ENCODE assay signal across 21 mouse cellular contexts in the genomic region with DNA sequence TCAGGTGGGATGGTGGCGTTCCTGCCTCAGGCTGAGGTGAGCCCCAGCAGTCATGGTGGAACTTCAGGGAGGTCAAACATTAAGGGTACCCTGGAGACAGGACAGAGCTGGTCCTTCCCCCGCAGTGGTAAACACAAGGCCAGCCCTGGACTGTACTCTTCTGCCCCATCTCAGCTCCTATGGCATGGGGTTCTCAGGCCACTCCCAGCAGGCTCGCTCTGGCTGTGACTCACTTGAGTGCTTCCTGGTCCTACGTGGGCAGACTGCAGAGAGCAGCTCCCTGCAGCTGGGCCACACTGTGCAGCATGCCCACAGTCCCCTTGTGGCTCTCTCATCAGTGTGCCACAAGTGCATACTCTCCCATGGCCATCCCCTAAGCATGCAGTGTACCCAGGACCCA.
DNase-seq lines count a peak whose midpoint lies in the region; ATAC-seq lines count a peak whose summit lies in the region.
"Had no signal": no experiment of that assay in that cellular context is flagged by ENCODE, and none has a peak within 500 bp of the region (broad histone marks: within the 10 kb centered on the region; RNA-seq: fewer than 3 reads in every experiment).

No protein-coding gene starts in this region.

- no peak overlapping the region for H3K4me2 ChIP-seq in forebrain, embryonic 16.5 days (ENCODE audit: low read length)
- H3K4me2 ChIP-seq in kidney, embryonic 15.5 days: no peak overlapping the region
- H3K4me2 ChIP-seq in midbrain, embryonic 15.5 days: no peak overlapping the region
- H3K4me2 ChIP-seq: forebrain, embryonic 12.5 days; hindbrain, embryonic 13.5 days had no signal

- H3K9me3 ChIP-seq in forebrain, embryonic 10.5 days: no peaks in the 10 kb centered on the region
- no peaks in the 10 kb centered on the region for H3K9me3 ChIP-seq in forebrain, embryonic 16.5 days (ENCODE audit: control insufficient read depth, low read length)
- no peaks in the 10 kb centered on the region for H3K9me3 ChIP-seq in kidney, embryonic 15.5 days (replicated peaks)
- no peaks in the 10 kb centered on the region for H3K9me3 ChIP-seq in midbrain, embryonic 10.5 days (replicated peaks)
- no peaks in the 10 kb centered on the region for H3K9me3 ChIP-seq in midbrain, embryonic 15.5 days
- H3K9me3 ChIP-seq: forebrain, embryonic 12.5 days; heart, embryonic 10.5 days; hindbrain, embryonic 13.5 days had no signal

- H3K9ac ChIP-seq in forebrain, embryonic 16.5 days (replicated peaks; ENCODE audit: low read depth, low read length): no peak overlapping the region
- H3K9ac ChIP-seq in kidney, embryonic 15.5 days: no peak overlapping the region
- no peak overlapping the region for H3K9ac ChIP-seq in midbrain, embryonic 15.5 days
- H3K9ac ChIP-seq: forebrain, embryonic 12.5 days; forebrain, postnatal 0 days; hindbrain, embryonic 13.5 days had no signal

- ATAC-seq in forebrain, embryonic 16.5 days: no peak
- peak; percentile 69 for ATAC-seq in kidney, embryonic 15.5 days (replicated peaks; ENCODE audit: low FRiP score)
- no peak for ATAC-seq in midbrain, embryonic 15.5 days (replicated peaks)
- ATAC-seq: activated CD4-positive, CD25-positive, alpha-beta regulatory T cell, adult 4 months; forebrain, postnatal 0 days; Patski had no signal

- H3K4me1 ChIP-seq in forebrain, embryonic 10.5 days: peaks cover 10% of the 10 kb centered on the region
- peaks cover 4% of the 10 kb centered on the region; the same call in 1 of the 2 replicates for H3K4me1 ChIP-seq in forebrain, embryonic 16.5 days (replicated peaks; ENCODE audit: control insufficient read depth, insufficient read depth, low read length)
- peaks cover 22% of the 10 kb centered on the region for H3K4me1 ChIP-seq in kidney, embryonic 15.5 days
- peaks cover 9% of the 10 kb centered on the region for H3K4me1 ChIP-seq in midbrain, embryonic 10.5 days
- peaks cover 12% of the 10 kb centered on the region for H3K4me1 ChIP-seq in midbrain, embryonic 15.5 days
- H3K4me1 ChIP-seq: heart, embryonic 10.5 days had no signal

- DNase-seq in forebrain, embryonic 10.5 days (ENCODE audit: extremely low spot score, low spot score): no peak
- no peak for DNase-seq in kidney, adult 9 months
- DNase-seq in midbrain, embryonic 10.5 days (ENCODE audit: low spot score): no peak
- DNase-seq in gastrocnemius, postnatal 36 days: no peak
- DNase-seq: adrenal gland, postnatal 14 days; cerebellum, adult 18-20 months; cerebellum, adult 9-11 months; cerebellum, postnatal 36 days; forebrain, postnatal 0 days; heart, adult 18-20 months; heart, postnatal 10 days; heart, postnatal 4 days had no signal

- no peaks in the 10 kb centered on the region for H3K36me3 ChIP-seq in forebrain, embryonic 10.5 days (replicated peaks)
- no peaks in the 10 kb centered on the region for H3K36me3 ChIP-seq in forebrain, embryonic 16.5 days (ENCODE audit: control insufficient read depth, insufficient read depth)
- H3K36me3 ChIP-seq in kidney, embryonic 15.5 days: no peaks in the 10 kb centered on the region
- no peaks in the 10 kb centered on the region for H3K36me3 ChIP-seq in midbrain, embryonic 10.5 days
- H3K36me3 ChIP-seq in midbrain, embryonic 15.5 days (replicated peaks): no peaks in the 10 kb centered on the region
- H3K36me3 ChIP-seq: forebrain, embryonic 12.5 days; heart, embryonic 10.5 days; hindbrain, embryonic 13.5 days had no signal

- no peak overlapping the region for H3K4me3 ChIP-seq in forebrain, embryonic 10.5 days
- no peak overlapping the region for H3K4me3 ChIP-seq in forebrain, embryonic 16.5 days (replicated peaks; ENCODE audit: low read length)
- H3K4me3 ChIP-seq in kidney, embryonic 15.5 days (replicated peaks): no peak overlapping the region
- H3K4me3 ChIP-seq in midbrain, embryonic 10.5 days: no peak overlapping the region
- H3K4me3 ChIP-seq in midbrain, embryonic 15.5 days: no peak overlapping the region
- H3K4me3 ChIP-seq: erythroblast, embryonic 14.5 days; forebrain, embryonic 12.5 days; heart, embryonic 10.5 days; hindbrain, embryonic 13.5 days had no signal

- WGBS in forebrain, embryonic 10.5 days: 81% methylated on average over 4 of the region's 4 CpGs
- WGBS in forebrain, embryonic 16.5 days: 87% methylated on average over 4 of the region's 4 CpGs
- WGBS in kidney, embryonic 15.5 days: 38% methylated on average over 4 of the region's 4 CpGs
- WGBS in midbrain, embryonic 10.5 days: 73% methylated on average over 4 of the region's 4 CpGs
- 78% methylated on average over 4 of the region's 4 CpGs for WGBS in midbrain, embryonic 15.5 days

- H3K27me3 ChIP-seq in forebrain, embryonic 10.5 days (ENCODE audit: poor library complexity, severe bottlenecking): 0 out of 2 replicates have a peak, but pooled peaks cover 6% of the 10 kb centered on the region
- no peaks in the 10 kb centered on the region for H3K27me3 ChIP-seq in forebrain, embryonic 16.5 days (replicated peaks; ENCODE audit: control insufficient read depth, insufficient read depth, low read length)
- H3K27me3 ChIP-seq in kidney, embryonic 15.5 days: peaks cover 37% of the 10 kb centered on the region
- H3K27me3 ChIP-seq in midbrain, embryonic 10.5 days (ENCODE audit: low read depth, poor library complexity, severe bottlenecking): no peaks in the 10 kb centered on the region
- H3K27me3 ChIP-seq in midbrain, embryonic 15.5 days (replicated peaks): 0 out of 2 replicates have a peak, but pooled peaks cover 2% of the 10 kb centered on the region

- H3K27ac ChIP-seq in forebrain, embryonic 10.5 days: 0 out of 2 replicates have a peak overlapping the region, but pooled peaks have one; percentile 8
- no peak overlapping the region for H3K27ac ChIP-seq in forebrain, embryonic 16.5 days (ENCODE audit: low read length)
- peak overlapping the region; percentile 9 for H3K27ac ChIP-seq in kidney, embryonic 15.5 days
- H3K27ac ChIP-seq in midbrain, embryonic 10.5 days (replicated peaks): 0 out of 2 replicates have a peak overlapping the region, but pooled peaks have one; percentile 9
- no peak overlapping the region for H3K27ac ChIP-seq in midbrain, embryonic 15.5 days
- H3K27ac ChIP-seq: forebrain, embryonic 12.5 days; heart, embryonic 10.5 days; hindbrain, embryonic 13.5 days had no signal

- intact Hi-C loops in gastrocnemius, postnatal 36 days (cut with DNase I): no loop called here

Comparison
In these comparisons a context has a peak if more than half of its experiments do, and no peak if none do; other contexts are left out.
1. H3K27ac ChIP-seq: peak in forebrain, embryonic 10.5 days (single experiment), kidney, embryonic 15.5 days (single experiment) and midbrain, embryonic 10.5 days (single experiment); none in forebrain, embryonic 16.5 days (single experiment) and midbrain, embryonic 15.5 days (single experiment).